Comparison of ENCODE assay signal across 12 mouse cellular contexts in the genomic region with DNA sequence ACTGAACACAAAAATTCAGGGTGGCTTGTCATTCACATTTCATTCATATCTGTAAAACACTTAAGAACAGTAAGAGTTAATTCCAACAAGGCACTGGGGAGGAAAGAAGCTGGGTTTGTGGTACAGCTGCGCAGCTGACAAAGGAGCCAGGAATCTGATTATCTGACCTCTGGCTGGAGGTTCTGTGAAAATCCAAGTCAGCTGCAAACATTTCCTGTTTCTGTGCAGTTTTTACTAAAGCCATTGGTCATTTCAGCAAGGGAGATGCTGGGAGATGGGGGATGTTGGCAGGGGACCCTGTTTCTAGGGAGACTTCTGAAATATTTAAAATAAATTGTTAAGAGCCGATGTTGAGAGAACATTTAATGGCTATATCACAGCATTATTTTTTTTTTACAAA.
DNase-seq lines count a peak whose midpoint lies in the region; ATAC-seq lines count a peak whose summit lies in the region.
"Had no signal": no experiment of that assay in that cellular context is flagged by ENCODE, and none has a peak within 500 bp of the region (broad histone marks: within the 10 kb centered on the region; RNA-seq: fewer than 3 reads in every experiment).

No protein-coding gene starts in this region.

- no peaks in the 10 kb centered on the region for H3K27me3 ChIP-seq in heart, embryonic 16.5 days (ENCODE audit: control insufficient read depth, insufficient read depth, low read length)

- H3K36me3 ChIP-seq in heart, embryonic 16.5 days (ENCODE audit: control insufficient read depth, insufficient read depth) = no peaks in the 10 kb centered on the region

- peak; percentile 15 for DNase-seq in gastrocnemius, postnatal 14 days
- DNase-seq in gastrocnemius, postnatal 10 days = no peak
- DNase-seq in 3134 (ENCODE audit: extremely low read depth, insufficient read length, low spot score) = peak; percentile 38
- DNase-seq in lung, postnatal 14 days = peak; percentile 10
- DNase-seq in adrenal gland, postnatal 10 days = no peak
- DNase-seq in right cerebral cortex, adult 18-20 months = no peak
- no peak for DNase-seq in natural killer cell, adult 2 months (ENCODE audit: low spot score in 2 of 2)
- DNase-seq: adrenal gland, adult 8-10 months; cerebellum, postnatal 25 days; layer of hippocampus, postnatal 36 days; right cerebral cortex, postnatal 4 days had no signal

- intact Hi-C loops in gastrocnemius, postnatal 14 days (cut with DNase I; ENCODE audit: low total_unique reads) = no loop called here

- H3K27ac ChIP-seq in heart, embryonic 16.5 days (ENCODE audit: low read length) = peak overlapping the region; percentile 59; the same call in 1 of the 2 replicates

- H3K4me1 ChIP-seq in heart, embryonic 16.5 days (ENCODE audit: control insufficient read depth, insufficient read depth, low read length) = peaks cover 8% of the 10 kb centered on the region; the same call in 1 of the 2 replicates

- WGBS in heart, embryonic 16.5 days = 28% methylated on average over 2 of the region's 2 CpGs

- no peak for ATAC-seq in heart, embryonic 16.5 days (replicated peaks; ENCODE audit: extremely low read depth, insufficient read depth, low FRiP score)

- H3K9me3 ChIP-seq in heart, embryonic 16.5 days (replicated peaks; ENCODE audit: control insufficient read depth, low read length) = no peaks in the 10 kb centered on the region

- no peak overlapping the region; the same call in 1 of the 2 replicates for H3K4me2 ChIP-seq in heart, embryonic 16.5 days (ENCODE audit: low read depth, low read length)

- no peak overlapping the region for H3K4me3 ChIP-seq in heart, embryonic 16.5 days (ENCODE audit: low read length)

- no peak overlapping the region for H3K9ac ChIP-seq in heart, embryonic 16.5 days (ENCODE audit: low read length)

Comparison
In these comparisons a context has a peak if more than half of its experiments do, and no peak if none do; other contexts are left out.
1. DNase-seq: peak in gastrocnemius, postnatal 14 days (single experiment), 3134 (single experiment) and lung, postnatal 14 days (single experiment); none in gastrocnemius, postnatal 10 days (single experiment), adrenal gland, postnatal 10 days (single experiment), right cerebral cortex, adult 18-20 months (single experiment) and natural killer cell, adult 2 months (0 of 2).